Mouse (Mus musculus): ENCODE results near the gene Vmac. TPM values are rescaled to one million over a fixed set of nuclear protein-coding genes. Genes with fewer than 3 reads are reported as not detected.

Gene Vmac
- polyA plus RNA-seq, 1 experiment from 2014 or later = 3.3 TPM

GRCm38 (mm10) chr17:56740118-56740787, 22.4 kb upstream of the Vmac start:
- Histone ChIP-seq H3K4me1 (ENCODE audit: insufficient read depth) (no peaks in the 10 kb centered on the region), H3K4me2 (ENCODE audit: low read depth, low read length) (no peak overlapping the region), H3K4me3 (ENCODE audit: low read depth, low read length) (no peak overlapping the region), H3K27ac (ENCODE audit: low read depth) (no peak overlapping the region), H3K9me3 (ENCODE audit: low read length) (no peaks in the 10 kb centered on the region), H3K9ac (replicated peaks) (no peak overlapping the region), H3K27me3 (ENCODE audit: insufficient read depth, low read length) (no peaks in the 10 kb centered on the region), H3K36me3 (replicated peaks; ENCODE audit: insufficient read depth, low read length) (no peaks in the 10 kb centered on the region)
- TF ChIP-seq EP300 (IDR thresholded peaks at IDR 0.05; ENCODE audit: low read depth) (no peak), CTCF (IDR thresholded peaks at IDR 0.05; ENCODE audit: low read depth) (no peak)
- WGBS (ENCODE audit: insufficient replicate concordance) = 74% methylated on average over 17 of the region's 17 CpGs
- no peak for ATAC-seq
- DNase-seq = no peak

DNA sequence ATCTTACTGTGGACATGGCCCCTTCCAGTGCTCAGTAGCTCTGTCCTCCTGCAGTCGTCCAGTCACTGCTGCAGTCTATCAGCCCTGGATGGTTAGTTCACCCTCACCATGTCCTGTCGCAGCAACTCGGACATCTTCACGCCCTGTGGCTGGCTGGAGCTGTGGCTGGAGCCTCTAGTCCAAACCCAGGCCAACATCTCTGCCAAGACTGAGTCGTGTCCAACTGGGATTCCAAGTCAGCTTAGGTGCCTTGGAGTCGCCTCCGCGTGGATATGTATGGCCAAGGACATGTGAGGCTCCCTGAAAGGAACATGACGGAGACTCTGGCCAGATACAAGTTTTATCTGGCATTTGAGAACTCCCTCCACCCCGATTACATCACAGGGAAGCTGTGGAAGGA, 20.4 kb upstream of the Vmac start:
- no peak for ATAC-seq
- no peaks in the 10 kb centered on the region for H3K27me3 ChIP-seq (ENCODE audit: insufficient read depth, low read length)
- no peak overlapping the region for H3K9ac ChIP-seq (replicated peaks)
- no peaks in the 10 kb centered on the region for H3K9me3 ChIP-seq (ENCODE audit: low read length)
- no peak for DNase-seq
- H3K4me1 ChIP-seq (ENCODE audit: insufficient read depth) = no peaks in the 10 kb centered on the region
- no peaks in the 10 kb centered on the region for H3K36me3 ChIP-seq (replicated peaks; ENCODE audit: insufficient read depth, low read length)
- 68% methylated on average over 10 of the region's 10 CpGs for WGBS (ENCODE audit: insufficient replicate concordance)
- H3K4me2 ChIP-seq (ENCODE audit: low read depth, low read length) = no peak overlapping the region
- H3K27ac ChIP-seq (ENCODE audit: low read depth) = no peak overlapping the region
- no peak overlapping the region for H3K4me3 ChIP-seq (ENCODE audit: low read depth, low read length)
- no peak for TF ChIP-seq EP300 (IDR thresholded peaks at IDR 0.05; ENCODE audit: low read depth)
- no peak for TF ChIP-seq CTCF (IDR thresholded peaks at IDR 0.05; ENCODE audit: low read depth)

- no peaks in the 10 kb centered on the region for H3K27me3 ChIP-seq (ENCODE audit: insufficient read depth, low read length)
- no peak for DNase-seq
Observed at GRCm38 (mm10) chr17:56736534-56736933, 18.7 kb upstream of the Vmac start.

GRCm38 (mm10) chr17:56729656-56730055, 11.8 kb upstream of the Vmac start:
- Histone ChIP-seq H3K4me2 (ENCODE audit: low read depth, low read length) (no peak overlapping the region), H3K36me3 (replicated peaks; ENCODE audit: insufficient read depth, low read length) (no peaks in the 10 kb centered on the region), H3K4me1 (ENCODE audit: insufficient read depth) (peaks cover 3% of the 10 kb centered on the region; the same call in 1 of the 2 replicates), H3K9ac (replicated peaks) (no peak overlapping the region), H3K27ac (ENCODE audit: low read depth) (no peak overlapping the region), H3K4me3 (ENCODE audit: low read depth, low read length) (no peak overlapping the region), H3K27me3 (ENCODE audit: insufficient read depth, low read length) (peaks cover 6% of the 10 kb centered on the region; the same call in 1 of the 2 replicates), H3K9me3 (ENCODE audit: low read length) (no peaks in the 10 kb centered on the region)
- TF ChIP-seq EP300 (IDR thresholded peaks at IDR 0.05; ENCODE audit: low read depth) (no peak), CTCF (IDR thresholded peaks at IDR 0.05; ENCODE audit: low read depth) (no peak)
- DNase-seq (no peak), ATAC-seq (no peak)
- WGBS (ENCODE audit: insufficient replicate concordance) = 80% methylated on average over 2 of the region's 2 CpGs

More at GRCm38 (mm10) chr17:56736534-56736933, 18.7 kb upstream of the Vmac start:
- Histone ChIP-seq H3K36me3 (replicated peaks; ENCODE audit: insufficient read depth, low read length) (no peaks in the 10 kb centered on the region), H3K9me3 (ENCODE audit: low read length) (no peaks in the 10 kb centered on the region), H3K4me3 (ENCODE audit: low read depth, low read length) (no peak overlapping the region), H3K4me2 (ENCODE audit: low read depth, low read length) (no peak overlapping the region), H3K9ac (replicated peaks) (no peak overlapping the region), H3K4me1 (ENCODE audit: insufficient read depth) (no peaks in the 10 kb centered on the region), H3K27ac (ENCODE audit: low read depth) (no peak overlapping the region)
- WGBS (ENCODE audit: insufficient replicate concordance) = 39% methylated on average over 8 of the region's 8 CpGs
- TF ChIP-seq CTCF (IDR thresholded peaks at IDR 0.05; ENCODE audit: low read depth) (peak; percentile 69), EP300 (IDR thresholded peaks at IDR 0.05; ENCODE audit: low read depth) (no peak)
- ATAC-seq = no peak

DNA sequence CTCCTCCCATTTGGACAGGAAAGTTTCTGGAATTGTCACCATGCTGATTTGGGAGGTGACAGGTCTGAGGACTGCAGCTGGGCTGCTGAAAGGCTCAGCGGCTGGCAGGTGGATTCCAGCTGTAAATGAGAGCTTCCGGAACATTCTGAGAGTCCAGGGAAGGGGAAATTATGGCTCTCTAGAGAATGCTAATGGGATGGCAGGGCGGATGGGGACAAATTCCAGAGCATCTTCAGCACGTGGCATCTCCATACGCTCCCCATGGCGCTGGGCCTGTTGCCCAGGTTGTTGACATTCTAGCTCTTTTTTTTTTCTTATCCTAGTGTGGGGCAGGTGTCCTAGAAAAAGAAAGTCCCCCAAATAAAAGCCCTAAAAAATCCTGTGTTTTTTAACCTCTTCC, 11.3 kb upstream of the Vmac start:
- H3K27me3 ChIP-seq (ENCODE audit: insufficient read depth, low read length) = peaks cover 6% of the 10 kb centered on the region; the same call in 1 of the 2 replicates

GRCm38 (mm10) chr17:56728117-56728516, 10.3 kb upstream of the Vmac start:
- ATAC-seq = no peak
- WGBS (ENCODE audit: insufficient replicate concordance) = 16% methylated on average over 12 of the region's 12 CpGs
- Histone ChIP-seq H3K27ac (ENCODE audit: low read depth) (no peak overlapping the region), H3K4me2 (ENCODE audit: low read depth, low read length) (no peak overlapping the region), H3K27me3 (ENCODE audit: insufficient read depth, low read length) (peaks cover 6% of the 10 kb centered on the region; the same call in 1 of the 2 replicates), H3K4me1 (ENCODE audit: insufficient read depth) (peaks cover 3% of the 10 kb centered on the region; the same call in 1 of the 2 replicates), H3K4me3 (ENCODE audit: low read depth, low read length) (no peak overlapping the region), H3K9me3 (ENCODE audit: low read length) (no peaks in the 10 kb centered on the region), H3K36me3 (replicated peaks; ENCODE audit: insufficient read depth, low read length) (peaks cover under 1% of the 10 kb centered on the region; the same call in 1 of the 2 replicates), H3K9ac (replicated peaks) (no peak overlapping the region)
- no peak for DNase-seq
- TF ChIP-seq EP300 (IDR thresholded peaks at IDR 0.05; ENCODE audit: low read depth) (no peak), CTCF (IDR thresholded peaks at IDR 0.05; ENCODE audit: low read depth) (no peak)

More for the DNA sequence above, 11.3 kb upstream of the Vmac start:
- Histone ChIP-seq H3K27ac (ENCODE audit: low read depth) (no peak overlapping the region), H3K9ac (replicated peaks) (no peak overlapping the region), H3K4me2 (ENCODE audit: low read depth, low read length) (no peak overlapping the region), H3K4me1 (ENCODE audit: insufficient read depth) (peaks cover 3% of the 10 kb centered on the region; the same call in 1 of the 2 replicates), H3K36me3 (replicated peaks; ENCODE audit: insufficient read depth, low read length) (no peaks in the 10 kb centered on the region), H3K4me3 (ENCODE audit: low read depth, low read length) (no peak overlapping the region), H3K9me3 (ENCODE audit: low read length) (no peaks in the 10 kb centered on the region)
- WGBS (ENCODE audit: insufficient replicate concordance) = 62% methylated on average over 6 of the region's 6 CpGs
- no peak for DNase-seq
- TF ChIP-seq CTCF (IDR thresholded peaks at IDR 0.05; ENCODE audit: low read depth) = no peak
- TF ChIP-seq EP300 (IDR thresholded peaks at IDR 0.05; ENCODE audit: low read depth) = no peak
- ATAC-seq = no peak

All from liver, postnatal 0 days (tissue).